Mouse (Mus musculus): ENCODE measurements around the gene 7530416G11Rik. TPM values are rescaled to one million over a fixed set of nuclear protein-coding genes. Genes with fewer than 3 reads are reported as not detected.

7530416G11Rik gene
- polyA plus RNA-seq, 1 experiment, result 0.11 TPM

- Histone ChIP-seq H3K36me3 (ENCODE audit: control insufficient read depth, insufficient read depth, low read length) (no peaks in the 10 kb centered on the region), H3K4me1 (ENCODE audit: control insufficient read depth, insufficient read depth, low read length) (peaks cover 9% of the 10 kb centered on the region), H3K27me3 (ENCODE audit: control insufficient read depth, insufficient read depth, low read length) (no peaks in the 10 kb centered on the region), H3K4me3 (ENCODE audit: control insufficient read depth, low read depth, low read length) (no peak overlapping the region), H3K27ac (ENCODE audit: control insufficient read depth, insufficient read depth, low read depth, low read length) (no peak overlapping the region)
- TF ChIP-seq CTCF (IDR thresholded peaks at IDR 0.05; ENCODE audit: control insufficient read depth, insufficient read depth, insufficient replicate concordance, low read depth, low read length), result no peak
- no peak for TF ChIP-seq POLR2A (IDR thresholded peaks at IDR 0.05; ENCODE audit: control insufficient read depth, low read depth, low read length)
Observed at GRCm38 (mm10) chr15:85532063-85532462, 29.0 kb upstream of the 7530416G11Rik start.

GRCm38 (mm10) chr15:85529911-85530310 lies 26.9 kb upstream of the 7530416G11Rik start:
- TF ChIP-seq CTCF (IDR thresholded peaks at IDR 0.05; ENCODE audit: control insufficient read depth, insufficient read depth, insufficient replicate concordance, low read depth, low read length) (no peak), POLR2A (IDR thresholded peaks at IDR 0.05; ENCODE audit: control insufficient read depth, low read depth, low read length) (no peak)
- no peaks in the 10 kb centered on the region for H3K27me3 ChIP-seq (ENCODE audit: control insufficient read depth, insufficient read depth, low read length)
- no peak overlapping the region for H3K27ac ChIP-seq (ENCODE audit: control insufficient read depth, insufficient read depth, low read depth, low read length)
- H3K4me3 ChIP-seq (ENCODE audit: control insufficient read depth, low read depth, low read length), result no peak overlapping the region
- H3K36me3 ChIP-seq (ENCODE audit: control insufficient read depth, insufficient read depth, low read length), result no peaks in the 10 kb centered on the region
- H3K4me1 ChIP-seq (ENCODE audit: control insufficient read depth, insufficient read depth, low read length), result peaks cover 9% of the 10 kb centered on the region

- H3K4me3 ChIP-seq (ENCODE audit: control insufficient read depth, low read depth, low read length), result no peak overlapping the region
- H3K27ac ChIP-seq (ENCODE audit: control insufficient read depth, insufficient read depth, low read depth, low read length), result no peak overlapping the region
- peaks cover 7% of the 10 kb centered on the region for H3K4me1 ChIP-seq (ENCODE audit: control insufficient read depth, insufficient read depth, low read length)
- TF ChIP-seq POLR2A (IDR thresholded peaks at IDR 0.05; ENCODE audit: control insufficient read depth, low read depth, low read length) (no peak), CTCF (IDR thresholded peaks at IDR 0.05; ENCODE audit: control insufficient read depth, insufficient read depth, insufficient replicate concordance, low read depth, low read length) (no peak)
- no peaks in the 10 kb centered on the region for H3K27me3 ChIP-seq (ENCODE audit: control insufficient read depth, insufficient read depth, low read length)
- H3K36me3 ChIP-seq (ENCODE audit: control insufficient read depth, insufficient read depth, low read length), result no peaks in the 10 kb centered on the region
Observed at GRCm38 (mm10) chr15:85524404-85524950, 21.4 kb upstream of the 7530416G11Rik start.

- Histone ChIP-seq H3K27ac (ENCODE audit: control insufficient read depth, insufficient read depth, low read depth, low read length) (no peak overlapping the region), H3K27me3 (ENCODE audit: control insufficient read depth, insufficient read depth, low read length) (no peaks in the 10 kb centered on the region), H3K36me3 (ENCODE audit: control insufficient read depth, insufficient read depth, low read length) (no peaks in the 10 kb centered on the region), H3K4me1 (ENCODE audit: control insufficient read depth, insufficient read depth, low read length) (peaks cover 7% of the 10 kb centered on the region), H3K4me3 (ENCODE audit: control insufficient read depth, low read depth, low read length) (no peak overlapping the region)
- no peak for TF ChIP-seq POLR2A (IDR thresholded peaks at IDR 0.05; ENCODE audit: control insufficient read depth, low read depth, low read length)
- TF ChIP-seq CTCF (IDR thresholded peaks at IDR 0.05; ENCODE audit: control insufficient read depth, insufficient read depth, insufficient replicate concordance, low read depth, low read length), result no peak
Observed at GRCm38 (mm10) chr15:85523173-85523991, 20.4 kb upstream of the 7530416G11Rik start.

GRCm38 (mm10) chr15:85519438-85519837 lies 16.4 kb upstream of the 7530416G11Rik start:
- H3K27ac ChIP-seq (ENCODE audit: control insufficient read depth, insufficient read depth, low read depth, low read length), result no peak overlapping the region
- H3K4me1 ChIP-seq (ENCODE audit: control insufficient read depth, insufficient read depth, low read length), result peaks cover 7% of the 10 kb centered on the region
- TF ChIP-seq CTCF (IDR thresholded peaks at IDR 0.05; ENCODE audit: control insufficient read depth, insufficient read depth, insufficient replicate concordance, low read depth, low read length) (no peak), POLR2A (IDR thresholded peaks at IDR 0.05; ENCODE audit: control insufficient read depth, low read depth, low read length) (no peak)
- H3K4me3 ChIP-seq (ENCODE audit: control insufficient read depth, low read depth, low read length), result no peak overlapping the region
- no peaks in the 10 kb centered on the region for H3K27me3 ChIP-seq (ENCODE audit: control insufficient read depth, insufficient read depth, low read length)
- no peaks in the 10 kb centered on the region for H3K36me3 ChIP-seq (ENCODE audit: control insufficient read depth, insufficient read depth, low read length)

GRCm38 (mm10) chr15:85507370-85508014 lies 4.5 kb upstream of the 7530416G11Rik start:
- no peak for TF ChIP-seq CTCF (IDR thresholded peaks at IDR 0.05; ENCODE audit: control insufficient read depth, insufficient read depth, insufficient replicate concordance, low read depth, low read length)
- TF ChIP-seq POLR2A (IDR thresholded peaks at IDR 0.05; ENCODE audit: control insufficient read depth, low read depth, low read length), result no peak
- Histone ChIP-seq H3K36me3 (ENCODE audit: control insufficient read depth, insufficient read depth, low read length) (no peaks in the 10 kb centered on the region), H3K4me3 (ENCODE audit: control insufficient read depth, low read depth, low read length) (peak overlapping the region; percentile 1; the same call in 1 of the 2 replicates), H3K27me3 (ENCODE audit: control insufficient read depth, insufficient read depth, low read length) (no peaks in the 10 kb centered on the region), H3K4me1 (ENCODE audit: control insufficient read depth, insufficient read depth, low read length) (no peaks in the 10 kb centered on the region; the same call in 1 of the 2 replicates), H3K27ac (ENCODE audit: control insufficient read depth, insufficient read depth, low read depth, low read length) (no peak overlapping the region)

GRCm38 (mm10) chr15:85506680-85507079 lies 3.7 kb upstream of the 7530416G11Rik start:
- H3K4me3 ChIP-seq (ENCODE audit: control insufficient read depth, low read depth, low read length), result no peak overlapping the region
- TF ChIP-seq CTCF (IDR thresholded peaks at IDR 0.05; ENCODE audit: control insufficient read depth, insufficient read depth, insufficient replicate concordance, low read depth, low read length) (no peak), POLR2A (IDR thresholded peaks at IDR 0.05; ENCODE audit: control insufficient read depth, low read depth, low read length) (no peak)
- H3K27me3 ChIP-seq (ENCODE audit: control insufficient read depth, insufficient read depth, low read length), result no peaks in the 10 kb centered on the region
- no peaks in the 10 kb centered on the region for H3K36me3 ChIP-seq (ENCODE audit: control insufficient read depth, insufficient read depth, low read length)
- no peak overlapping the region for H3K27ac ChIP-seq (ENCODE audit: control insufficient read depth, insufficient read depth, low read depth, low read length)
- no peaks in the 10 kb centered on the region; the same call in 1 of the 2 replicates for H3K4me1 ChIP-seq (ENCODE audit: control insufficient read depth, insufficient read depth, low read length)

All from testis, adult 2 months (tissue).